Mouse (Mus musculus) macrophage (primary cell): ENCODE data around the gene Pard3b. TPM values are rescaled to one million over a fixed set of nuclear protein-coding genes. Genes with fewer than 3 reads are reported as not detected.

Experiments
- H3K27ac ChIP-seq: fragments of 350-480 bp; formaldehyde crosslinking; 2 replicates; pipeline ENCODE4 v1.9.0; 2021
- H3K36me3 ChIP-seq: fragments of 350-480 bp; formaldehyde crosslinking; 2 replicates; pipeline ENCODE4 v1.9.0; 2021; ENCODE audit errors: inconsistent target
- H3K4me3 ChIP-seq: fragments of 350-480 bp; formaldehyde crosslinking; 2 replicates; pipeline ENCODE4 v1.9.0; 2021; ENCODE audit errors: inconsistent target
- H3K79me2 ChIP-seq: fragments of 350-480 bp; formaldehyde crosslinking; 2 replicates; pipeline ENCODE4 v1.9.0; 2021; ENCODE audit errors: inconsistent target
- WGBS: methylation state at CpG from one replicate; pipeline ENCODE4 v1.1.7; 2026; ENCODE audit warnings: inconsistent platforms; ENCODE audit not compliant: missing documents; 5-methylcytosine and 5-hydroxymethylcytosine counted together
- polyA plus RNA-seq: library from polyadenylated mRNA; stranded (reverse); fragments of 250-400 nt; gene quantifications from 3 replicates; pipeline ENCODE4 v1.2.4, GENCODE M21; 2018; ENCODE audit warnings: inconsistent platforms

The Pard3b gene
- polyA plus RNA-seq, 1 experiment from 2014 or later = 0.11 TPM

GRCm38 (mm10) chr1:62252432-62252831 lies 613.8 kb downstream of the Pard3b start:
- no peak overlapping the region for H3K27ac ChIP-seq
- no peak overlapping the region for H3K4me3 ChIP-seq
- H3K79me2 ChIP-seq = no peaks in the 10 kb centered on the region
- H3K36me3 ChIP-seq = no peaks in the 10 kb centered on the region
- WGBS = no CpG with 5 or more reads among the region's 1 CpGs

- Histone ChIP-seq H3K36me3 (no peaks in the 10 kb centered on the region), H3K4me3 (no peak overlapping the region), H3K27ac (no peak overlapping the region), H3K79me2 (no peaks in the 10 kb centered on the region)
- WGBS = 96% methylated on average over 4 of the region's 4 CpGs
Measured at GRCm38 (mm10) chr1:62254316-62254715, 615.7 kb downstream of the Pard3b start.

GRCm38 (mm10) chr1:62254888-62255287 lies 616.3 kb downstream of the Pard3b start:
- H3K27ac ChIP-seq = no peak overlapping the region
- WGBS = 100% methylated on average over 1 of the region's 1 CpGs
- no peaks in the 10 kb centered on the region for H3K36me3 ChIP-seq
- no peak overlapping the region for H3K4me3 ChIP-seq
- no peaks in the 10 kb centered on the region for H3K79me2 ChIP-seq

GRCm38 (mm10) chr1:62276466-62276865 lies 637.8 kb downstream of the Pard3b start:
- Histone ChIP-seq H3K79me2 (no peaks in the 10 kb centered on the region), H3K36me3 (no peaks in the 10 kb centered on the region), H3K4me3 (no peak overlapping the region), H3K27ac (no peak overlapping the region)
- WGBS = 39% methylated on average over 3 of the region's 3 CpGs

GRCm38 (mm10) chr1:62278586-62278985 lies 640.0 kb downstream of the Pard3b start:
- H3K36me3 ChIP-seq = no peaks in the 10 kb centered on the region
- 94% methylated on average over 1 of the region's 1 CpGs for WGBS
- no peak overlapping the region for H3K27ac ChIP-seq
- H3K79me2 ChIP-seq = no peaks in the 10 kb centered on the region
- no peak overlapping the region for H3K4me3 ChIP-seq

GRCm38 (mm10) chr1:62280586-62280985 lies 642.0 kb downstream of the Pard3b start:
- Histone ChIP-seq H3K36me3 (no peaks in the 10 kb centered on the region), H3K79me2 (no peaks in the 10 kb centered on the region), H3K27ac (no peak overlapping the region), H3K4me3 (no peak overlapping the region)

- no peaks in the 10 kb centered on the region for H3K79me2 ChIP-seq
- H3K36me3 ChIP-seq = no peaks in the 10 kb centered on the region
- H3K4me3 ChIP-seq = no peak overlapping the region
- no peak overlapping the region for H3K27ac ChIP-seq
- 10% methylated on average over 6 of the region's 6 CpGs for WGBS
Measured at GRCm38 (mm10) chr1:62282835-62283234, 644.2 kb downstream of the Pard3b start.

GRCm38 (mm10) chr1:62283624-62284023 lies 645.0 kb downstream of the Pard3b start:
- no peak overlapping the region for H3K27ac ChIP-seq
- 22% methylated on average over 2 of the region's 2 CpGs for WGBS

GRCm38 (mm10) chr1:62309376-62309775 lies 670.8 kb downstream of the Pard3b start:
- Histone ChIP-seq H3K36me3 (no peaks in the 10 kb centered on the region), H3K27ac (no peak overlapping the region), H3K4me3 (no peak overlapping the region), H3K79me2 (no peaks in the 10 kb centered on the region)
- WGBS = 94% methylated on average over 6 of the region's 6 CpGs

More at GRCm38 (mm10) chr1:62283624-62284023, 645.0 kb downstream of the Pard3b start:
- H3K79me2 ChIP-seq = no peaks in the 10 kb centered on the region
- no peaks in the 10 kb centered on the region for H3K36me3 ChIP-seq
- no peak overlapping the region for H3K4me3 ChIP-seq

- 97% methylated on average over 5 of the region's 5 CpGs for WGBS
Measured at GRCm38 (mm10) chr1:62325237-62325636, 686.6 kb downstream of the Pard3b start.

GRCm38 (mm10) chr1:62327743-62328142 lies 689.1 kb downstream of the Pard3b start:
- Histone ChIP-seq H3K36me3 (no peaks in the 10 kb centered on the region), H3K27ac (no peak overlapping the region), H3K4me3 (no peak overlapping the region), H3K79me2 (no peaks in the 10 kb centered on the region)
- WGBS = 93% methylated on average over 5 of the region's 5 CpGs

More at GRCm38 (mm10) chr1:62325237-62325636, 686.6 kb downstream of the Pard3b start:
- Histone ChIP-seq H3K79me2 (no peaks in the 10 kb centered on the region), H3K36me3 (no peaks in the 10 kb centered on the region), H3K4me3 (no peak overlapping the region), H3K27ac (no peak overlapping the region)

GRCm38 (mm10) chr1:62328808-62329207 lies 690.2 kb downstream of the Pard3b start:
- 81% methylated on average over 3 of the region's 3 CpGs for WGBS
- no peaks in the 10 kb centered on the region for H3K36me3 ChIP-seq

GRCm38 (mm10) chr1:62333016-62333415 lies 694.4 kb downstream of the Pard3b start:
- no peak overlapping the region for H3K27ac ChIP-seq
- H3K79me2 ChIP-seq = no peaks in the 10 kb centered on the region
- no peaks in the 10 kb centered on the region for H3K36me3 ChIP-seq
- WGBS = 90% methylated on average over 2 of the region's 2 CpGs
- H3K4me3 ChIP-seq = no peak overlapping the region

More at GRCm38 (mm10) chr1:62328808-62329207, 690.2 kb downstream of the Pard3b start:
- H3K4me3 ChIP-seq = no peak overlapping the region
- no peak overlapping the region for H3K27ac ChIP-seq
- H3K79me2 ChIP-seq = no peaks in the 10 kb centered on the region

GRCm38 (mm10) chr1:62334196-62334595 lies 695.6 kb downstream of the Pard3b start:
- H3K4me3 ChIP-seq = no peak overlapping the region
- 91% methylated on average over 5 of the region's 5 CpGs for WGBS
- H3K36me3 ChIP-seq = no peaks in the 10 kb centered on the region
- no peaks in the 10 kb centered on the region for H3K79me2 ChIP-seq
- H3K27ac ChIP-seq = no peak overlapping the region

- no peaks in the 10 kb centered on the region for H3K79me2 ChIP-seq
- WGBS = 95% methylated on average over 1 of the region's 1 CpGs
- H3K36me3 ChIP-seq = no peaks in the 10 kb centered on the region
- no peak overlapping the region for H3K4me3 ChIP-seq
- H3K27ac ChIP-seq = no peak overlapping the region
Measured at GRCm38 (mm10) chr1:62340261-62340660, 701.6 kb downstream of the Pard3b start.

GRCm38 (mm10) chr1:62344286-62344685 lies 705.7 kb downstream of the Pard3b start:
- H3K36me3 ChIP-seq = no peaks in the 10 kb centered on the region
- no peaks in the 10 kb centered on the region for H3K79me2 ChIP-seq
- H3K4me3 ChIP-seq = no peak overlapping the region
- H3K27ac ChIP-seq = no peak overlapping the region
- 90% methylated on average over 4 of the region's 4 CpGs for WGBS
